Mouse (Mus musculus): ENCODE measurements around the gene Ldb2.

GRCm38 (mm10) chr5:44729646-44730310 lies 69.7 kb downstream of the Ldb2 start:
- TF ChIP-seq EP300 (IDR thresholded peaks at IDR 0.05; ENCODE audit: insufficient read depth, low read depth, low read length) (no peak), POLR2A (IDR thresholded peaks at IDR 0.05; ENCODE audit: insufficient read depth, low read length) (no peak)

Data from ES-Bruce4 (cell line).